Mouse (Mus musculus) C2C12 (cell line): Measurements from ENCODE around the gene B3gnt2.

ENCODE experiments used
- CEBPB ChIP-seq: IDR thresholded peaks from one replicate; pipeline ENCODE4 v1.6.1; 2011; ENCODE audit warnings: low read depth, mild to moderate bottlenecking, control low read depth, moderate library complexity
- CTCF ChIP-seq: IDR thresholded peaks from one replicate; pipeline ENCODE4 v1.5.1; 2011; ENCODE audit not compliant: control insufficient read depth, insufficient read depth, insufficient read length
- FOSL1 ChIP-seq: IDR thresholded peaks from one replicate; pipeline ENCODE4 v1.8.0; 2011; ENCODE audit warnings: mild to moderate bottlenecking, low read length; ENCODE audit not compliant: poor library complexity, insufficient read depth, severe bottlenecking
- MAX ChIP-seq: IDR thresholded peaks from one replicate; pipeline ENCODE4 v1.6.1; 2011; ENCODE audit warnings: mild to moderate bottlenecking, control low read depth
- MYOD1 ChIP-seq: IDR thresholded peaks from one replicate; pipeline ENCODE4 v1.6.1; 2011; ENCODE audit warnings: low read depth; ENCODE audit not compliant: control insufficient read depth, insufficient read length
- MYOG ChIP-seq: IDR thresholded peaks from one replicate; pipeline ENCODE4 v1.6.1; 2011; ENCODE audit not compliant: control insufficient read depth, insufficient read length; ENCODE audit errors: extremely low read depth
- USF1 ChIP-seq: IDR thresholded peaks from one replicate; pipeline ENCODE4 v1.6.1; 2011; ENCODE audit warnings: low read depth, mild to moderate bottlenecking, control low read depth, moderate library complexity

DNA sequence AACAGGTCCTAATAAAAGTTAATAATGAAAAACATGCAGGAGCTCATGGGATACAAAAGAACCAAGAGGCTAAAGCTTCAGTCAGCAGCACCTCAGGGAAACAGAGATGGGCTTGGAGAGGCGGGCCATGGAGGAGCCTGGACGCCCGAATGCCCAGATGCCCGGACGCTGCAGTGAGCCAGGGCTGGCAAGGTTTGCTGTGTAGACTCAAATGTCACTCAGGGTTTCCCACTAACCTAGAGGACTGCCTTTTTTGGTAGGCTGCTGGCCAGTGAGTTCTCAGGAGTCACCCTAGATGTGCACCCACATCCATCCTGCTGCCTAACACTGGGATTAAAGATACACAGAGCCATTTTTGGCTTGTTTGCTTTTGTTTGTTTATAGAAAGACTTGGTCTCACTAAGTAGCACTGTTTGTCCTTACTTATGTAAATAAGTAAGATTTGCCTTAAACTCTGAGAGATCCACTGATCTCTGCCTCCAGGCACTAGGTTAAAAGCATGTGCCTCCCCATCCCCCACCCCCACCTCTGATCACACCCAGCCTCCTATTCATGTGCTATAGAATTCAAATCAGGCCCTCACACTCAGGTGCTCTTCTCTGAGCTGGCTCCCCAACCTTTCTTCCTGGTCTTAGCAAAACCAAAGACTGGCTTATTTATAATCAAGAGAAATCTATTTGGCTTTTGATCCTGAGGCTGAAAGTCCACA is 117.0 kb downstream of the B3gnt2 start:
- TF ChIP-seq CTCF = no peak
- TF ChIP-seq MYOG = no peak
- TF ChIP-seq USF1 = no peak
- TF ChIP-seq MAX = no peak
- TF ChIP-seq CEBPB = no peak
- no peak for TF ChIP-seq MYOD1
- no peak for TF ChIP-seq FOSL1
